Comparison of ENCODE assay signal across 21 mouse cellular contexts in genomic region chr13:57043316-57043974, GRCm38 (mm10).
DNase-seq lines count a peak whose midpoint lies in the region; ATAC-seq and TF ChIP-seq lines count a peak whose summit lies in the region.
"Had no signal": no experiment of that assay in that cellular context is flagged by ENCODE, and none has a peak within 500 bp of the region (broad histone marks: within the 10 kb centered on the region; RNA-seq: fewer than 3 reads in every experiment).

No protein-coding gene starts in this region.

- no peak overlapping the region for H3K27ac ChIP-seq in gastrocnemius, adult 2 months
- H3K27ac ChIP-seq in limb, embryonic 14.5 days (replicated peaks; ENCODE audit: low read depth, low read length), result no peak overlapping the region
- no peak overlapping the region for H3K27ac ChIP-seq in limb, embryonic 10.5 days
- H3K27ac ChIP-seq: forebrain, embryonic 12.5 days; heart, embryonic 13.5 days; hindbrain, embryonic 12.5 days; midbrain, embryonic 10.5 days; neural tube, embryonic 13.5 days had no signal

- intact Hi-C loops in gastrocnemius, adult 2 months (cut with DNase I), result no loop called here
- intact Hi-C loops in left cerebral cortex, postnatal 4 days (cut with DNase I), result no loop called here

- no peak overlapping the region for H3K9ac ChIP-seq in limb, embryonic 14.5 days (ENCODE audit: low read depth, low read length, severe bottlenecking)
- H3K9ac ChIP-seq: forebrain, embryonic 12.5 days; heart, embryonic 13.5 days; hindbrain, embryonic 12.5 days; neural tube, embryonic 13.5 days had no signal

- H3K9me3 ChIP-seq in limb, embryonic 14.5 days (ENCODE audit: control insufficient read depth, low read length), result no peaks in the 10 kb centered on the region
- 0 out of 2 replicates have a peak, but pooled peaks cover 2% of the 10 kb centered on the region for H3K9me3 ChIP-seq in limb, embryonic 10.5 days (replicated peaks)
- H3K9me3 ChIP-seq: forebrain, embryonic 12.5 days; heart, embryonic 13.5 days; hindbrain, embryonic 12.5 days; midbrain, embryonic 10.5 days had no signal

- no peaks in the 10 kb centered on the region for H3K27me3 ChIP-seq in limb, embryonic 14.5 days (ENCODE audit: control insufficient read depth, insufficient read depth, low read length)
- no peaks in the 10 kb centered on the region for H3K27me3 ChIP-seq in limb, embryonic 10.5 days (ENCODE audit: low read depth, poor library complexity, severe bottlenecking)
- H3K27me3 ChIP-seq: forebrain, embryonic 12.5 days; heart, embryonic 13.5 days; hindbrain, embryonic 12.5 days; neural tube, embryonic 13.5 days had no signal

- DNase-seq in gastrocnemius, postnatal 10 days, result peak; percentile 16
- no peak for DNase-seq in gastrocnemius, adult 2 months
- DNase-seq in limb, embryonic 14.5 days (ENCODE audit: low spot score), result peak; percentile 64
- no peak for DNase-seq in limb, embryonic 10.5 days (ENCODE audit: low spot score)
- peak; percentile 28 for DNase-seq in lung, postnatal 10 days
- DNase-seq in spleen, postnatal 10 days (ENCODE audit: low spot score in 2 of 2), result no peak
- DNase-seq in left cerebral cortex, postnatal 4 days, result no peak
- DNase-seq: adrenal gland, postnatal 36 days; B cell, adult 2 months; cerebellum, adult 2 months; kidney, adult 9 months; kidney, postnatal 4 days; right cerebral cortex, postnatal 25 days; thymus, postnatal 4 days had no signal

- no peak overlapping the region for H3K4me2 ChIP-seq in limb, embryonic 14.5 days (replicated peaks; ENCODE audit: low read depth, low read length, severe bottlenecking)
- H3K4me2 ChIP-seq: forebrain, embryonic 12.5 days; heart, embryonic 13.5 days; hindbrain, embryonic 12.5 days; liver, embryonic 11.5 days; neural tube, embryonic 13.5 days had no signal

- no peak overlapping the region for H3K4me3 ChIP-seq in gastrocnemius, adult 2 months
- H3K4me3 ChIP-seq in limb, embryonic 14.5 days (replicated peaks; ENCODE audit: low read length), result no peak overlapping the region
- no peak overlapping the region for H3K4me3 ChIP-seq in limb, embryonic 10.5 days
- H3K4me3 ChIP-seq: forebrain, embryonic 12.5 days; heart, embryonic 13.5 days; hindbrain, embryonic 12.5 days; midbrain, embryonic 10.5 days; neural tube, embryonic 13.5 days had no signal

- ATAC-seq in limb, embryonic 14.5 days (ENCODE audit: low FRiP score, low read depth), result peak; percentile 70; the same call in 1 of the 2 replicates
- ATAC-seq: inflammation-experienced regulatory T-cells, adult 6 months had no signal

- no peak for TF ChIP-seq CTCF in gastrocnemius, adult 2 months (IDR thresholded peaks at IDR 0.05)

- WGBS in limb, embryonic 14.5 days, result 67% methylated on average over 15 of the region's 15 CpGs
- 87% methylated on average over 15 of the region's 15 CpGs for WGBS in limb, embryonic 10.5 days

- no peak for TF ChIP-seq POLR2A in limb, embryonic 14.5 days (IDR thresholded peaks at IDR 0.05; ENCODE audit: borderline replicate concordance, extremely low read depth, insufficient read depth, insufficient read length)

- no peaks in the 10 kb centered on the region for H3K4me1 ChIP-seq in limb, embryonic 14.5 days (ENCODE audit: control insufficient read depth, insufficient read depth, low read length)
- H3K4me1 ChIP-seq in limb, embryonic 10.5 days, result peaks cover 8% of the 10 kb centered on the region
- H3K4me1 ChIP-seq: forebrain, embryonic 12.5 days; heart, embryonic 13.5 days; hindbrain, embryonic 12.5 days; neural tube, embryonic 13.5 days had no signal

- no peaks in the 10 kb centered on the region for H3K36me3 ChIP-seq in limb, embryonic 14.5 days (ENCODE audit: control insufficient read depth, insufficient read depth, low read length)
- no peaks in the 10 kb centered on the region for H3K36me3 ChIP-seq in limb, embryonic 10.5 days
- H3K36me3 ChIP-seq: forebrain, embryonic 12.5 days; heart, embryonic 13.5 days; hindbrain, embryonic 12.5 days; midbrain, embryonic 10.5 days; neural tube, embryonic 13.5 days had no signal

Comparison
In these comparisons a context has a peak if more than half of its experiments do, and no peak if none do; other contexts are left out.
1. DNase-seq: peak in gastrocnemius, postnatal 10 days (single experiment), limb, embryonic 14.5 days (single experiment) and lung, postnatal 10 days (single experiment); none in gastrocnemius, adult 2 months (single experiment), limb, embryonic 10.5 days (single experiment), spleen, postnatal 10 days (0 of 2) and left cerebral cortex, postnatal 4 days (single experiment).